Mouse (Mus musculus) testis, adult 2 months (tissue): Measurements from ENCODE around the gene Aagab. TPM values are rescaled to one million over a fixed set of nuclear protein-coding genes. Genes with fewer than 3 reads are reported as not detected.

Source experiments
- H3K27ac ChIP-seq: fragments of 200-500 bp; 2 replicates; pipeline ENCODE4 v1.5.1; 2012; ENCODE audit warnings: low read depth, low read length; ENCODE audit not compliant: control insufficient read depth, insufficient read depth
- H3K27me3 ChIP-seq: fragments of 200-500 bp; 2 replicates; pipeline ENCODE4 v1.6.1; 2012; ENCODE audit warnings: mild to moderate bottlenecking, low read length, moderate library complexity; ENCODE audit not compliant: control insufficient read depth, insufficient read depth
- H3K36me3 ChIP-seq: fragments of 200-500 bp; 2 replicates; pipeline ENCODE4 v1.6.1; 2012; ENCODE audit warnings: mild to moderate bottlenecking, low read length; ENCODE audit not compliant: control insufficient read depth, insufficient read depth
- H3K4me1 ChIP-seq: fragments of 200-500 bp; 2 replicates; pipeline ENCODE4 v1.6.1; 2012; ENCODE audit warnings: low read length; ENCODE audit not compliant: control insufficient read depth, insufficient read depth
- H3K4me3 ChIP-seq: fragments of 200-500 bp; 2 replicates; pipeline ENCODE4 v1.5.1; 2012; ENCODE audit warnings: low read depth, mild to moderate bottlenecking, low read length, moderate library complexity, mixed read lengths; ENCODE audit not compliant: control insufficient read depth
- CTCF ChIP-seq: fragments of 200-500 bp; IDR thresholded peaks from 2 replicates; pipeline ENCODE4 v1.5.1; 2012; ENCODE audit warnings: low read depth, mild to moderate bottlenecking, inconsistent platforms, low read length, moderate library complexity; ENCODE audit not compliant: control insufficient read depth, insufficient read depth, insufficient replicate concordance
- POLR2A ChIP-seq: fragments of 200-500 bp; IDR thresholded peaks from 2 replicates; pipeline ENCODE4 v1.6.1; 2012; ENCODE audit warnings: low read depth, mild to moderate bottlenecking, inconsistent platforms, low read length, moderate library complexity; ENCODE audit not compliant: control insufficient read depth
- polyA plus RNA-seq: library from polyadenylated mRNA; depleted of rRNA; stranded (reverse); fragments of >200 nt; gene quantifications from 2 replicates; pipeline ENCODE4 v1.2.3, GENCODE M21; 2012; rRNA removed

Aagab gene
- 9.1 and 12.2 TPM in 2 replicates for polyA plus RNA-seq

DNA sequence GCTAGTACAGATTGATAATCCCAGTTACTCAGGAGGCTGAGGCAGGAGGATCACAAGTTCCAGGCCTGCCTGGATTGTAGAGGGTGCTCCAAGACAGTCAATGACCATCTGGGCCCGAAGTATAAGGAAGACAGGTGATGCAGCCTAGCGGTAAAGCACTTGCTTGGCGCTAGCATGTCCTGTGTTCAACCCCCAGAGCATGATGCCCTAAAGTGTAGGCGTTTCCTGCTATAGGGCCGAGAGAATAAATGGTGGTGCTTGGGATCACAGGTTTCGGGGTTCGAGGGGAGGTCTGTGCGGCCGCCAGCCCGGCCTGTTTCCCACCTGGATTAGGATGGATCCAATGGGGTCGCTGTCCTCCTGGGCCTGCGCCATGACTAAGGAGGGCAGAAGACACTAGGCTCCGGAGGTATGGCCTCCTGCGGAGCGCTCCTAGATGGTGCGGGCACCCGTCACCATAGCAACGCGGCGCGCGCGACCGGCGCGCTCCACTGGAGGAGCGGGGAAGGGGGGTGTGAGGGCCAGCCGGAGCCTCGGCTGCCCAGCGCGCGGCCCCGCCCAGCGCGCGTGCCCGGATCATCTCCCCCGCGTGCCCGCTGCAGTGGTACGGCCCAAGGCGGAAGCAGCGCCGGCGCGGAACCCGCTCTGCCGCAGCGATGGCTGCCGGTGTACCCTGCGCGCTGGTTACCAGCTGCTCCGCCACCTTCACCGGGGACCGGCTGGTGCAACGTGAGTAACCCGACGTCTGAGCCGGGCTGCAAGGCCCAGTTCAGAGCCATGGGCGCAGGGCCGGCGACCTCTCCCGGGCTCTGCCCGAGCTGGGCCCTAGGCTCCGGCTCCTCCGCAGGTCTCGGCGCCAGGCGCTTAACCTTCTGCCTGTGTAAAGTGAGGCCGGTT is at the start of gene Aagab, which contains the start of gene Iqch:
TSS of gene Aagab (plus strand) at position 618 of the 897 bp plus-strand sequence.
TSS of gene Iqch (minus strand) at position 451 of the 897 bp plus-strand sequence.
- no peak for TF ChIP-seq CTCF
- peak; percentile 86 for TF ChIP-seq POLR2A
- H3K27me3 ChIP-seq = no peaks in the 10 kb centered on the region
- H3K4me1 ChIP-seq = peaks cover 10% of the 10 kb centered on the region
- H3K36me3 ChIP-seq = no peaks in the 10 kb centered on the region
- H3K4me3 ChIP-seq = peak within 1 kb of the TSS; percentile 96
- peak within 1 kb of the TSS; percentile 87 for H3K27ac ChIP-seq

DNA sequence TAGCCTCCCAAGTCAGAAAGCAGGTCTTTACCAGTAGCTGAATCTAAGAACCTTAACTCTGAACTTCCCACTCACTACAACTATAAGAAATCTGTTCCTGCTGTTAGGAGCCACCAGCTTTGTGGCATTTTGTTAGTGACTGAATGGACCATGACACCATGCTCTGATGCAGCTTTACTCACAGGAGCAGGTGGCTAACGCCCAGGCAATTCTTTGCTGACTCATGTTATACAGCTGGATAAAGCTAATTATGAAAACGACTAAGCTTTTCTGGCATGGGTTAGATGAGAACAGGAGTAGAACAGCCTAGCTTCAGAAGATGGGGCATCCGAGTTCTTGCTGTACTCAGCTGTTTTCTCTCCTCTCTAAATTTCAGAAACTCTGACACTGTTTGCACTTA is 48.8 kb upstream of the Aagab start:
- TF ChIP-seq POLR2A (no peak), CTCF (no peak)
- Histone ChIP-seq H3K4me3 (no peak overlapping the region), H3K4me1 (peaks cover 3% of the 10 kb centered on the region; the same call in 1 of the 2 replicates), H3K27ac (no peak overlapping the region), H3K27me3 (no peaks in the 10 kb centered on the region), H3K36me3 (no peaks in the 10 kb centered on the region)

DNA sequence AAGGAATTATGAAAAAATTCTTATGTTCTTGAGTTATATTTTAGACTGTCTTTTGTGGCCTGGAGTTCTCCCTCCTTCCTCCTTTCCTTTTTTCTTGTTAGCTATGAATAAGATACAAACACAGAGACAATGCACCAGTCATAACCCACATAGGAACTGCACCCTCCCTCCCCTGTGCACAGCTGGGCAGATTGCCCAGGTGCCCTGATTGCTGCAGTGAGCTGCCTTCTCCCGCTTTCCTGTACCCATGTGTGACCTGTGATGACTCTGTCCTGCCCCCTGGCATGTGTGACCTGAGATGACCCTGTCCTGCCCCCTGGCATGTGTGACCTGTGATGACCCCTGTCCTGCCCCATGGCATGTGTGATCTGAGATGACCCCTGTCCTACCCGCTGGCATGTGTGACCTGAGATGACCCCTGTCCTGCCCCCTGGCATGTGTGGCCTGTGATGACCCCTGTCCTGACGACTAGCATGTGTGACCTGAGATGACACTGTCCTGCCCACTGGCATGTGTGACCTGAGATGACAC is 46.9 kb upstream of the Aagab start:
- Histone ChIP-seq H3K27me3 (no peaks in the 10 kb centered on the region), H3K36me3 (no peaks in the 10 kb centered on the region), H3K27ac (no peak overlapping the region), H3K4me3 (no peak overlapping the region), H3K4me1 (peaks cover 3% of the 10 kb centered on the region; the same call in 1 of the 2 replicates)
- TF ChIP-seq CTCF = no peak
- TF ChIP-seq POLR2A = no peak

DNA sequence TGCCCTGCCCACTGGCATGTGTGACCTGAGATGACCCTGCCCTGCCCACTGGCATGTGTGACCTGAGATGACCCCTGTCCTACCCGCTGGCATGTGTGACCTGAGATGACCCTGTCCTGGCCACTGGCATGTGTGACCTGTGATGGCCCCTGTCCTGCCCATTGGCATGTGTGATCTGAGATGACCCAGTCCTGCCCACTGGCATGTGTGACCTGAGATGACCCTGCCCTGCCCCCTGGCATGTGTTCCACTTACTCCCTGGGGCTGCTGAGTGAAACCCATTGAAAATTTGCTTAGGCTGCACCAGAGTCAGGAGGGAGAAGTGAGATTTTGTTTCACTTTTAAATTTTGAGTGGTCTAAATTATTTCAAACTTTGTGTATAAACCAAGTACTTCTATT is 46.1 kb upstream of the Aagab start:
- Histone ChIP-seq H3K27ac (no peak overlapping the region), H3K36me3 (no peaks in the 10 kb centered on the region), H3K27me3 (no peaks in the 10 kb centered on the region), H3K4me3 (no peak overlapping the region), H3K4me1 (peaks cover 3% of the 10 kb centered on the region; the same call in 1 of the 2 replicates)
- no peak for TF ChIP-seq CTCF
- no peak for TF ChIP-seq POLR2A

- H3K4me1 ChIP-seq = peaks cover 3% of the 10 kb centered on the region; the same call in 1 of the 2 replicates
- H3K27ac ChIP-seq = no peak overlapping the region
- H3K27me3 ChIP-seq = no peaks in the 10 kb centered on the region
- H3K4me3 ChIP-seq = no peak overlapping the region
- no peaks in the 10 kb centered on the region for H3K36me3 ChIP-seq
- TF ChIP-seq POLR2A = no peak
- no peak for TF ChIP-seq CTCF
Measured at GRCm38 (mm10) chr9:63556933-63557332, 45.5 kb upstream of the Aagab start.

- Histone ChIP-seq H3K4me3 (no peak overlapping the region), H3K27me3 (no peaks in the 10 kb centered on the region)
- TF ChIP-seq CTCF (no peak), POLR2A (no peak)
Measured at GRCm38 (mm10) chr9:63561931-63562330, 40.5 kb upstream of the Aagab start.

DNA sequence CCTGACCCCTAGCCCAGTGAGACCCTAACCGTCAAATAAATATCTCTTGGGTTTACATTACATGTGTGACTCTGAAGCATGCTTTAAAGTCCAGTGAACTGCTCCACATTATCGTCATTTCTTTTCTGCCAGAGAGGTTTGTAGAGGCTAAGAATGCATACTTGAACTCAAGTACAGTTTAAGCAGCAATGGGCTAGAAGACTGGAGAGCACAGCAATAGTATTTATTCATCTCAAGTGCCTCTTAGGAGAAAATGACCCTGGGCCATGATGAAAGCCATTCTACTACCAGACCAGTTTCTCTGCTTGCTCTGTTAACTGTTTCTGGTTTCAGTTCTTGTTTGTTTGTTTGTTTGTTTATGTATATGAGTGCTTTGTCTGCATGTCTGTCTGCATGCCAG is 39.0 kb upstream of the Aagab start:
- TF ChIP-seq CTCF (no peak), POLR2A (no peak)
- Histone ChIP-seq H3K27me3 (no peaks in the 10 kb centered on the region), H3K36me3 (no peaks in the 10 kb centered on the region), H3K4me3 (no peak overlapping the region), H3K4me1 (no peaks in the 10 kb centered on the region; the same call in 1 of the 2 replicates), H3K27ac (no peak overlapping the region)

More at GRCm38 (mm10) chr9:63561931-63562330, 40.5 kb upstream of the Aagab start:
- no peaks in the 10 kb centered on the region; the same call in 1 of the 2 replicates for H3K4me1 ChIP-seq
- no peak overlapping the region for H3K27ac ChIP-seq
- H3K36me3 ChIP-seq = no peaks in the 10 kb centered on the region
